Mouse (Mus musculus): ENCODE measurements around the gene Vmn1r188. TPM values are rescaled to one million over a fixed set of nuclear protein-coding genes. Genes with fewer than 3 reads are reported as not detected.
"Not testable (repeated sequence)": the region's sequence is repeated elsewhere in the genome, so short reads cannot be mapped to it uniquely, and the experiment has no call there.

Gene Vmn1r188
- total RNA-seq, 2 experiments from 2014 or later = not detected

GRCm38 (mm10) chr13:22049737-22050440, 34.4 kb upstream of the Vmn1r188 start:
- DNase-seq (ENCODE audit: low spot score in 2 of 2) = peak in 1 of 2 experiments; percentile 18

- DNase-seq (ENCODE audit: low spot score in 2 of 2) = peak; percentile 90 to 93
These were observed 33.4 kb upstream of the Vmn1r188 start for GRCm38 (mm10) chr13:22050591-22051522.

GRCm38 (mm10) chr13:22051523-22051859, 32.7 kb upstream of the Vmn1r188 start:
- no peak for DNase-seq (ENCODE audit: low spot score in 2 of 2)

GRCm38 (mm10) chr13:22053754-22054153, 30.5 kb upstream of the Vmn1r188 start:
- DNase-seq (ENCODE audit: low spot score in 2 of 2) = no peak

GRCm38 (mm10) chr13:22061422-22061821, 22.8 kb upstream of the Vmn1r188 start:
- no peak for DNase-seq (ENCODE audit: low spot score in 2 of 2)

GRCm38 (mm10) chr13:22063468-22063867, 20.8 kb upstream of the Vmn1r188 start:
- DNase-seq (ENCODE audit: low spot score in 2 of 2) = no peak

GRCm38 (mm10) chr13:22105724-22106123, 21.5 kb downstream of the Vmn1r188 start, which contains the start of gene Vmn1r189:
Gene Vmn1r189, minus strand, starts transcription at chr13:22105824.
- not testable (repeated sequence) for DNase-seq (ENCODE audit: low spot score in 2 of 2)

GRCm38 (mm10) chr13:22136495-22137293, 52.5 kb downstream of the Vmn1r188 start:
- DNase-seq (ENCODE audit: low spot score in 2 of 2) = not testable (repeated sequence)

Small RNA genes lying within 50 kb of the gene (microRNA-seq; reads per million reads assigned to microRNA genes)
- gene Gm26300 (0 reads per million in 2 experiments), gene Gm44390 (0 reads per million in 2 experiments), gene Gm44486 (0 reads per million in 2 experiments)

Other genes starting within 250 kb of the Vmn1r188 start
- gene Zfp184, start 139.3 kb upstream of the Vmn1r188 start, total RNA-seq (2021) = 1 to 10 TPM; 3.4 to 3.8 TPM
- gene Pom121l2, start 103.2 kb upstream of the Vmn1r188 start, total RNA-seq (2021) = under 1 TPM in 1 of 2 experiments, not detected in 1; 0.19 TPM
- gene Prss16, start 74.7 kb upstream of the Vmn1r188 start, total RNA-seq (2021) = under 1 TPM in 1 of 2 experiments, not detected in 1; 0.46 TPM
- 10 to 100 TPM; 60.0 to 62.5 TPM for gene Hist1h2ah, start 48.9 kb upstream of the Vmn1r188 start, total RNA-seq (2021)
- 10 to 100 TPM; 22.2 to 42.1 TPM for gene Hist1h2bk, start 48.6 kb upstream of the Vmn1r188 start, total RNA-seq (2021)
- gene Hist1h4i, start 43.1 kb upstream of the Vmn1r188 start, total RNA-seq (2021) = 10 to 100 TPM; 42.3 to 60.3 TPM
- gene Hist1h2ag, start 41.5 kb upstream of the Vmn1r188 start, total RNA-seq (2021) = 10 to 100 TPM; 26.7 to 27.2 TPM
- gene Hist1h2bj, start 41.2 kb upstream of the Vmn1r188 start, total RNA-seq (2021) = 10 to 100 TPM; 17.3 to 22.7 TPM
- gene Vmn1r189, start 21.4 kb downstream of the Vmn1r188 start, total RNA-seq (2021) = not detected
- not detected for gene Vmn1r191, start 99.5 kb downstream of the Vmn1r188 start, total RNA-seq (2021)
- gene Vmn1r192, start 106.7 kb downstream of the Vmn1r188 start, total RNA-seq (2021) = not detected
- gene Vmn1r193, start 138.7 kb downstream of the Vmn1r188 start, total RNA-seq (2021) = not detected
- not detected for gene Vmn1r194, start 159.8 kb downstream of the Vmn1r188 start, total RNA-seq (2021)
- not detected for gene Vmn1r195, start 186.1 kb downstream of the Vmn1r188 start, total RNA-seq (2021)
- gene Vmn1r196, start 205.5 kb downstream of the Vmn1r188 start, total RNA-seq (2021) = not detected
- gene Vmn1r197, start 240.1 kb downstream of the Vmn1r188 start, total RNA-seq (2021) = not detected